Comparison of ENCODE assay signal across 23 mouse cellular contexts in the genomic region with DNA sequence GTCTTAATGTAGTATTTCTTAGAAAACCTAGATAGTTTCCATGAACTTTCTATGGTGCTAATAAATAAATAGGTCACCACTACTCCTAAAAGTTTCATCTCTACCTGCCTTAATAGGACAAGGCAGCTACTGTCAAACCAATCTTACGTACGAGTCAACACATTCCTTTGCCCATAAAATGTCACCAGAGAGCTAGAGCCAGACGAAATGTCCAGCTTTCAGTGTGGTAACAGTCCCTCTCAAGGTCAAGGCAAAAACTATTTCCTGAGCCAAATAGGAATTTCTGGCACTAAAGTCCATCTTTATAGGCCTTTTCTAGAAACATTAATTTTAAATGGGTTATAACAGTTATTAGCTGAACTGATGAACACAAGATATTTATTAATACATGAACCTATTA. TPM values are rescaled to one million over a fixed set of nuclear protein-coding genes. Genes with fewer than 3 reads are reported as not detected.
A peak's percentile ranks its signal among the peaks of the same experiment; 100 is the strongest.
DNase-seq lines count a peak whose midpoint lies in the region; ATAC-seq and TF ChIP-seq lines count a peak whose summit lies in the region.
"Had no signal": no experiment of that assay in that cellular context is flagged by ENCODE, and none has a peak within 500 bp of the region (broad histone marks: within the 10 kb centered on the region; RNA-seq: fewer than 3 reads in every experiment).

No protein-coding gene starts in this region.

- peak; percentile 18 to 30 for DNase-seq in adrenal gland, postnatal 36 days
- DNase-seq in adrenal gland, postnatal 4 days (ENCODE audit: low spot score in 2 of 2) = no peak
- DNase-seq in heart, postnatal 4 days = no peak
- no peak for DNase-seq in limb, embryonic 10.5 days (ENCODE audit: low spot score)
- no peak for DNase-seq in urinary bladder, postnatal 10 days (ENCODE audit: low spot score)
- DNase-seq: B cell, adult 2 months; cerebellum, adult 2 months; gastrocnemius, postnatal 14 days; kidney, adult 8-10 months; kidney, postnatal 10 days; lung, embryonic 14.5 days; thymus, postnatal 36 days had no signal

- H3K36me3 ChIP-seq in heart, embryonic 13.5 days = 0 out of 2 replicates have a peak, but pooled peaks cover 4% of the 10 kb centered on the region
- no peaks in the 10 kb centered on the region for H3K36me3 ChIP-seq in limb, embryonic 13.5 days
- H3K36me3 ChIP-seq in limb, embryonic 10.5 days = no peaks in the 10 kb centered on the region
- H3K36me3 ChIP-seq: embryonic facial prominence, embryonic 15.5 days; forebrain, embryonic 15.5 days; liver, embryonic 12.5 days; midbrain, embryonic 12.5 days; stomach, embryonic 15.5 days had no signal

- no peak for ATAC-seq in heart, embryonic 13.5 days (ENCODE audit: extremely low read depth, insufficient number of reproducible peaks, low FRiP score, low TSS enrichment)
- ATAC-seq in limb, embryonic 13.5 days (ENCODE audit: low FRiP score, low read depth) = no peak
- ATAC-seq: forebrain, embryonic 15.5 days; inflammation-experienced regulatory T-cells, adult 6 months; liver, embryonic 12.5 days had no signal

- no peak for TF ChIP-seq CTCF in embryonic fibroblast, embryonic 13.5 days (IDR thresholded peaks at IDR 0.05; ENCODE audit: borderline replicate concordance, insufficient read depth, low read length)

- WGBS in heart, embryonic 13.5 days = 33% methylated on average over 3 of the region's 3 CpGs
- 53% methylated on average over 3 of the region's 3 CpGs for WGBS in limb, embryonic 13.5 days
- WGBS in limb, embryonic 10.5 days = 76% methylated on average over 3 of the region's 3 CpGs

- peak overlapping the region; percentile 70 for H3K27ac ChIP-seq in heart, embryonic 13.5 days (replicated peaks)
- H3K27ac ChIP-seq in limb, embryonic 13.5 days = no peak overlapping the region
- no peak overlapping the region for H3K27ac ChIP-seq in limb, embryonic 10.5 days
- H3K27ac ChIP-seq in embryonic fibroblast, embryonic 13.5 days (ENCODE audit: insufficient read depth, low read length) = peak overlapping the region; percentile 21; the same call in 1 of the 2 replicates
- H3K27ac ChIP-seq: embryonic facial prominence, embryonic 15.5 days; forebrain, embryonic 15.5 days; hindbrain, embryonic 14.5 days; left cerebral cortex, adult 2 months; liver, embryonic 12.5 days; midbrain, embryonic 12.5 days; stomach, embryonic 15.5 days had no signal

- peak overlapping the region; percentile 82 for H3K4me2 ChIP-seq in heart, embryonic 13.5 days
- H3K4me2 ChIP-seq in limb, embryonic 13.5 days (replicated peaks) = peak overlapping the region; percentile 38
- H3K4me2 ChIP-seq: embryonic facial prominence, embryonic 15.5 days; hindbrain, embryonic 14.5 days; liver, embryonic 12.5 days; lung, embryonic 14.5 days; midbrain, embryonic 12.5 days; stomach, embryonic 15.5 days had no signal

- H3K9me3 ChIP-seq in heart, embryonic 13.5 days = no peaks in the 10 kb centered on the region
- H3K9me3 ChIP-seq in limb, embryonic 13.5 days = no peaks in the 10 kb centered on the region
- no peaks in the 10 kb centered on the region for H3K9me3 ChIP-seq in limb, embryonic 10.5 days (replicated peaks)
- H3K9me3 ChIP-seq: embryonic facial prominence, embryonic 15.5 days; forebrain, embryonic 15.5 days; liver, embryonic 12.5 days; midbrain, embryonic 12.5 days; stomach, embryonic 15.5 days had no signal

- TF ChIP-seq POLR2A in embryonic fibroblast, embryonic 13.5 days (IDR thresholded peaks at IDR 0.05; ENCODE audit: low read depth, low read length) = no peak

- H3K9ac ChIP-seq in heart, embryonic 13.5 days = 0 out of 2 replicates have a peak overlapping the region, but pooled peaks have one; percentile 34
- H3K9ac ChIP-seq in limb, embryonic 13.5 days = no peak overlapping the region
- H3K9ac ChIP-seq: embryonic facial prominence, embryonic 15.5 days; forebrain, embryonic 15.5 days; hindbrain, embryonic 14.5 days; liver, embryonic 12.5 days; lung, embryonic 14.5 days; midbrain, embryonic 12.5 days; stomach, embryonic 15.5 days had no signal

- peak overlapping the region; percentile 99 for H3K4me3 ChIP-seq in heart, embryonic 13.5 days
- no peak overlapping the region for H3K4me3 ChIP-seq in limb, embryonic 13.5 days
- H3K4me3 ChIP-seq in limb, embryonic 10.5 days = no peak overlapping the region
- no peak overlapping the region for H3K4me3 ChIP-seq in embryonic fibroblast, embryonic 13.5 days (ENCODE audit: insufficient read depth, low read length)
- H3K4me3 ChIP-seq: embryonic facial prominence, embryonic 15.5 days; forebrain, embryonic 15.5 days; left cerebral cortex, adult 2 months; liver, embryonic 12.5 days; midbrain, embryonic 12.5 days; stomach, embryonic 15.5 days had no signal

- peaks cover 54% of the 10 kb centered on the region for H3K4me1 ChIP-seq in heart, embryonic 13.5 days
- H3K4me1 ChIP-seq in limb, embryonic 13.5 days = peaks cover 39% of the 10 kb centered on the region
- peaks cover 30% of the 10 kb centered on the region for H3K4me1 ChIP-seq in limb, embryonic 10.5 days
- peaks cover 9% of the 10 kb centered on the region for H3K4me1 ChIP-seq in embryonic fibroblast, embryonic 13.5 days (ENCODE audit: control insufficient read depth, insufficient read depth, low read length)

- H3K27me3 ChIP-seq in heart, embryonic 13.5 days (replicated peaks) = no peaks in the 10 kb centered on the region
- H3K27me3 ChIP-seq in limb, embryonic 13.5 days = no peaks in the 10 kb centered on the region
- no peaks in the 10 kb centered on the region for H3K27me3 ChIP-seq in limb, embryonic 10.5 days (ENCODE audit: low read depth, poor library complexity, severe bottlenecking)
- H3K27me3 ChIP-seq: embryonic facial prominence, embryonic 15.5 days; forebrain, embryonic 15.5 days; liver, embryonic 12.5 days; midbrain, embryonic 12.5 days; stomach, embryonic 15.5 days had no signal

RNA-seq across cellular contexts. Expression of a gene that starts 3.3 kb away (rescaled TPM):
- 100 to 1,000 TPM; 120 to 150 TPM for total RNA-seq in adrenal gland, postnatal 36 days (2021)
- total RNA-seq in adrenal gland, postnatal 4 days (2021) = 100 to 1,000 TPM; 113 to 129 TPM
- 8.7 and 9.6 TPM in 2 replicates for polyA plus RNA-seq in heart, embryonic 13.5 days (2015; fragmentation: Nextera tagmentation; extraction: Ambion mirVana)
- total RNA-seq in heart, postnatal 4 days (2021) = 100 to 1,000 TPM; 134 to 135 TPM
- 12.0 and 12.3 TPM in 2 replicates for polyA plus RNA-seq in limb, embryonic 13.5 days (2015; fragmentation: Nextera tagmentation; extraction: Ambion mirVana)
- 8.4 and 10.1 TPM in 2 replicates for polyA plus RNA-seq in limb, embryonic 10.5 days (2016; fragmentation: Nextera tagmentation; extraction: Ambion mirVana)
- polyA plus RNA-seq in embryonic fibroblast, embryonic 13.5 days (2011; ENCODE audit: insufficient read length, low read depth, missing spikeins) = 78.7 and 92.3 TPM in 2 replicates

Comparison
In these comparisons a context has a peak if more than half of its experiments do, and no peak if none do; other contexts are left out.
1. DNase-seq: peak in adrenal gland, postnatal 36 days (2 of 2); none in adrenal gland, postnatal 4 days (0 of 2), heart, postnatal 4 days (single experiment), limb, embryonic 10.5 days (single experiment) and urinary bladder, postnatal 10 days (single experiment).
2. H3K27ac ChIP-seq: peak in heart, embryonic 13.5 days (single experiment) and embryonic fibroblast, embryonic 13.5 days (single experiment); none in limb, embryonic 13.5 days (single experiment) and limb, embryonic 10.5 days (single experiment).